Mouse (Mus musculus): ENCODE measurements around the gene Smpdl3b.

Smpdl3b gene

GRCm38 (mm10) chr4:132734766-132735165, 22.3 kb downstream of the Smpdl3b start:
- no peak for DNase-seq (ENCODE audit: low read depth, low spot score)

DNA sequence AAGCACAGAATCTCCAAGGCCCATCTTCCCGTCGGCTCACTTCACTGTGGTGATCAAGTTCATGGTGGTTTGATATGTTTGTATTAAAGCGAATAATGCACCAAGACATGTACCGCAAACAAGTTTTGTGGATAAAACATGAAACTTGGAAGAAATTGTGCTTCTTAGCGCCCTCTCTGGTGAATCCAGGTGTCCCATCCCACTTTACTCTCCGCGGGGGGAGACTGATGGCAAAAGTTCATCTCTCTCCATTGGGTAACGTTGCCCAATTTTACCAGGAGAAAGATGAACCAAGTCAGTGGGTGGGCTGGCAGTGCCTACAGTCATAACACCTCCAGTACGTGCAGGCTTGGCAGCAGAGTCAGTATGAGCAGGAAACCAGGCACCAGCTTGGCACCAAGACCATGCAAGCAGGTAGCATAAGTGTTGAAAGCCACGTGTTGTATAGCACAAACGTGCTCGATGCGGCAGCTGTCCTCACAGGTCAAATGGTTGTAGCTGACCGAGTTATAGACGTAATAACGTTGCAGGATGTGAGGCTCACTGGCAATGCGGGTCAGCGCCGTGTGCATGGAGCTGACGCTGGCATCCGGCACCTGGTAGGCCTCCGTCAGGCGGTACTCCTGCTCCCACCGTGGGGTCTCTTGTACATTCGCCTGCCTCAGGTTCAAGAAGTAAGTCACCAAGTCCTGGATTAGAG, 23.8 kb downstream of the Smpdl3b start:
- DNase-seq (ENCODE audit: low read depth, low spot score), result no peak

DNA sequence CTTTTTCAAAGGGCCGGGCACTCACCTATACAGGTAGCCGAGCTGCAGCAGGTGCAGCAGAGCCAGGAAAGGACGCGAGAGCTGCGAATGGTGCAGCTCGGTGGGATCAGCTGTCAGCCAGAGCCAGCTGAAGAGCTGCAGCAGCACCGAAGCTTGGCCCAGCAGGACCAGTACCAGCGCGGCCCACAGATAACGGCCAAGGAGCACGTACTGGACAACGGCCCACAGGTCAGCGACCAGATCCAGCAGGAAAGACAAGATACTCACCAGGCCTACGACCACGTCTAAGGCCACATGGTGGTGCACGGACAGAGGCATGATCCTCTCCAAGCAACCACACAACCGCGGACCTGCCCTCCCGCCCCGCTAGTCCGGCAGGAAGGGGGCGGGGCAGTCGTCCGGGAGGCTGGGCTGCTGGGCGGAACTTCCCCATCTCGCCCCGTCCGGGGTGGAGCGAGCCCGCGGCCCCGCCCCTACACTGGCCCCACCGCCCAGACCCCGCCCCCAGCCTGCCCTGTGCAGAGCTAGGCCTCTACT, 24.8 kb downstream of the Smpdl3b start, which contains the start of gene Xkr8:
Gene Xkr8, minus strand, starts transcription at position 399 of the 537 bp plus-strand sequence.
- peak; percentile 73 for DNase-seq (ENCODE audit: low read depth, low spot score)

DNA sequence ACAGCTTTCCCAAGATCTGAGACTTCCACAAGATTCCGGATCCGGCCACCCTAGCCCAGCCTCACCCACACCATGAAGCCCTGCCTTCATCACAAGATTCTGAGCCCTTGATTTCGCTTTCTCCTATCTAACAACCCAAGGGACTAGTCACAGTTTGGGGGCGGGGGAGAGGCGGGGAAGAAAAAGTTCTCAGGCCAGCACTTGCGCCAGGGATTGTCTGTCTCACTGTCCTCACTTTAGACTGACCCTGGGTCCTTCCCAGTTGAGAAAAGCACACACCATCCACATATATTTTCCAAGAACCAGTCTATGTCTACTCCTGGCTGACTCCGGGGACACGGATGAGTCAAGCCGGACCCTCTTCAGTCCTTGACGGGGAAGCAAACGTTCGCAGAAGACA, 25.4 kb downstream of the Smpdl3b start:
- DNase-seq (ENCODE audit: low read depth, low spot score), result no peak

GRCm38 (mm10) chr4:132728233-132728632, 28.8 kb downstream of the Smpdl3b start:
- no peak for DNase-seq (ENCODE audit: low read depth, low spot score)

DNA sequence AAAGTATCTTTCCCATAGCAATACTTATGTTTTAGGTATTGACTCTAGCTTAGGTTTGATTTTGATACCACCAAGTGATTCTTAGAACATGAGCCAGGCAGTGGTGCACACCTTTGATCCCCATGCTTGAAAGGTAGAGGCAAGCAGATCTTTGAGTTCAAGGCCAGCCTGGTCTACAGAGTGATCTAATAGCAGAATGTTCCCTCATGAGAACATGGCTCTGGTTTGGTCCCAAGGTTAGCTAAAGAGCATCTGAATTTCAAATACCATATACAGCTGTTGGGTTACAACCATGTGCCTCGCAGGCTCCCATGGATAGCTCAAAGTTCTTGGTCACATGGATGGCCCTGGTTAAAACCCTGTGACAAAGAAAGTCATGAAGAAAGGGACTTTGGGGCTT, 38.8 kb downstream of the Smpdl3b start:
- no peak for DNase-seq (ENCODE audit: low read depth, low spot score)

DNA sequence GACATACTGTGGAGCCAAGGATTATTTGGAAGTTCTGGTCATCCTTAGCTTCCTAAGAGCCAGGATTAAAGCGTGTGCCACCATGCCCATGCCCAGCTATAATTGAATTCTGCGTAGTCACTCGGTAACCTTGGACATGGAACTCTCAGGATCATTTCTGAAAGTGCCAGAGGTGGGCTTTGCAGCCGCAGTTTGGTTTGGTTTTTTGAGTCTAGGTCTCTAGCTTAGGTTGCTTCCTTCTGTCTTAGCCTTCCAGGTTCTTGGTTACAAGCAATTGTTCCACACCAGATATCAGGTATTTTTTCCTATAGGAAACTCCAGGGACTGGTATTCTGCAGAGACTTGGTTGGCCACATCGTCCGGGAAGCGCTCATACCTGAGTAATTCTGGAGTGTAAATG, 43.9 kb downstream of the Smpdl3b start:
- no peak for DNase-seq (ENCODE audit: low read depth, low spot score)

- no peak for DNase-seq (ENCODE audit: low read depth, low spot score)
These were observed 50.2 kb downstream of the Smpdl3b start for GRCm38 (mm10) chr4:132706885-132707284.

DNA sequence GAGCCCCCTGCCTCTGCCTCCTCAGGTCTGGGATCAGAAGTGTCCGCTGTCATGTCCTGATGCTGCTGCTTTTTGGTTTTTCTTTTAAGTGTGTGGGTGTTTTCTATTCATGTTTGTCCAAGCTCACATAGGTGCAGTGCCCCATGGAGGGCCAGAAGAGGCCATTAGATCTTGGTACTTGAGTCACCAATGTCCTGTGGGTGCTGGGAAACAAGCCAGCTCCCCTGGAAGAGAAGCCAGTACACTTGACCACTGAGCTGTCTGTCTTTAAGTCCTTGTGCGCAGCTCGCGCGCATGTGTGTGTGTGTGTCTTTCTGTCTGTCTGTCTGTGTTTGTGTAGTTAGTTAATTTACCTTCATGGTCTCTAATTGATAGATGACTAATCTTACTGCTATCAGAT, 55.0 kb downstream of the Smpdl3b start:
- no peak for DNase-seq (ENCODE audit: low read depth, low spot score)

DNA sequence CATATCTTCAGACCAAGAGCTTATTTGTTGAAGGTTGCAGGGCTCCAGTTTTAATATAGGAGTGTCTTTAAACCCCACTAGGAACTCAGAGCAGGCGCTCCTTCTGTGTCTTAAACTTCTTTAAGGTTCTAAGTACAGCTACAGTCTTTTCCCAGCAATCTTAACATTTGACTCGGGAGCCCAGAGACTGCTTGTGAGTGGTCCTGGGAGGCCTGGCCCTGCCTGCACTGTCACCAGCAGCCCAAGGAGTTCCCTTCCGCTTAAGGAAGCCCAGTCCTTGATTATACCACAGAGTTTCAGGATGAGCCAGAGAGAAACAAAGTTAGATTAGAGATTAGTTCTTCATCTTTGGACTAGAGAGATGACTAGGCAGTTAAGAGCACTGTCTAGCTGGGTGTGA, 63.7 kb downstream of the Smpdl3b start:
- no peak for DNase-seq (ENCODE audit: low read depth, low spot score)

GRCm38 (mm10) chr4:132689634-132690033, 67.4 kb downstream of the Smpdl3b start:
- no peak for DNase-seq (ENCODE audit: low read depth, low spot score)
